Mouse (Mus musculus): ENCODE measurements around the gene Iscu.
A peak's percentile ranks its signal among the peaks of the same experiment; 100 is the strongest.

DNA sequence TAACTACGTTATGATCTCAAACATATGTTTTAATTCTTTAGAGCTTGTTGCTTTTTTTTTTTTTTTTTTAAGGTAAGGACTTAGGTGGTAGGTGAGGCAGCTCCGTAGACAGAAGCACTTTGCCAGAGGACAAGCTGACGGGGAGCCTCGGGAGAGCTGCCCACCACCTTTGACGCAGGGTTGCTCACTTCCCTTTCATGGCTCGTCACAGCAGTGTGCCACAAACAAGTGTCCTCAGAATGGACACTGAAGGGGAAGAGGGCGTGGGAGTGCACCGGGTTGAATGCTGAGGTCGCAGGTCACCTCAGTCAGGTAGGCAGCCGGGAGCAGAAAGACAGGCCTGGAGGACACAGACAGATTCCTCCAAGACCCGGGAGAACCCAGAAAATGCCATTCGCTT is 47.1 kb upstream of the Iscu start:
- no peak for TF ChIP-seq CTCF (IDR thresholded peaks at IDR 0.05; ENCODE audit: control insufficient read depth, insufficient read depth, low read length)
- 0 out of 2 replicates have a peak, but pooled peaks have one; percentile 6 for TF ChIP-seq POLR2A (IDR thresholded peaks at IDR 0.05; ENCODE audit: borderline replicate concordance, control insufficient read depth, low read depth, low read length)

All from bone marrow, adult 2 months (tissue).